Mouse (Mus musculus) bone marrow, adult 2 months (tissue): Measurements from ENCODE around the gene Samd5.

Source experiments
- CTCF ChIP-seq: fragments of 200-500 bp; IDR thresholded peaks from 2 replicates; pipeline ENCODE4 v1.5.1; 2011; ENCODE audit warnings: low read length, control low read depth; ENCODE audit not compliant: control insufficient read depth, insufficient read depth
- POLR2A ChIP-seq: fragments of 200-500 bp; IDR thresholded peaks from 2 replicates; pipeline ENCODE4 v1.6.1; 2011; ENCODE audit warnings: low read depth, mild to moderate bottlenecking, control low read depth, low read length, borderline replicate concordance; ENCODE audit not compliant: control insufficient read depth

DNA sequence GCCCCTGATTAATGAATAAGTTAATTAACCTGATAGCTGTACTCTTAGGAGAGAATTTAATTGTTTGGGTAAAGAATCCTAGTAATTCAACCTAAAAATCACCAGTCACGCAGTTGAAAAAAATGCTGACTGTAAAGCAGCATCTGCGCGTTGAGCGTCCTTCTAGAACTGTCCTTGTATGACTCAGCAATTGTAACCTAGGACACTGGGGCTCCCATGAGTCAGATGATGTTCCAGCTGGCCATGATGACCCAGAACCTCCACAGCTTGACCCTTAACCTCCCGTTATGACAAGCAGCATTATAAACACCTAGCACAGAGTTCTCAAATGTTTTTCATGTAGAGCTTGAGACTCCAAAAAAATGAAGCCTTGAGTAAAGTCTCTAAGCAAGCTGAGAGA, 78.8 kb downstream of the Samd5 start:
- no peak for TF ChIP-seq CTCF
- TF ChIP-seq POLR2A, result no peak
